Mouse (Mus musculus): ENCODE results near the gene Znrf3. TPM values are rescaled to one million over a fixed set of nuclear protein-coding genes. Genes with fewer than 3 reads are reported as not detected.

The Znrf3 gene
- total RNA-seq, 2 experiments from 2014 or later = 5.0 to 7.4 TPM

DNA sequence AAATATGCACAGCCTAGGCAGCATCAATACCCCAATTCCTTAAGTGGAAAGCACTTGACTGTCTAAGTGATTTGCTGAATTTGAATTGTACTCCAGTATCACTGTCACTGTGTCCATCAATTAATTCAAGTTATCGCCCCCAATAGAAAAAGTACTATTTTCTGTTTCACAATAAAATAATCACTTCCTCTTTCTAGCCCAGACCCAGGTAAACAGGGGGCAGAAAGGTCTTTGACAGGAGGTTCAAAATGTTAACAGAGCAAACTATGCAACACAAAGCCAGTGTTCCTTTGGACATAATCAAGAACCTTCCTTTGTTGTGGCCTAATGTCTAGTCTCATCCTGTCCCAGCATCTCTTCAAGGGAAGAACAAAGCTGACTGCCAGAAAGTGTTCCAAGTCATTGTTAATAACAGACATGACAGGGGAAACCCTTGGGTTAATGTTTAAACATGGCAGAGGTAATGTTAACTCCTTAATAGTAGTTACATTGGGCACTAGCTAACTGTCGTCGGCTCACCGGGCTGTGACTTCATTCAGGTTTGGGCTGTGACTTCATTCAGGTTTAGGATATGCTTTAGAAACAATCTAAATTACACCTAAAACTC lies 42.4 kb downstream of the Znrf3 start:
- no peak for DNase-seq (ENCODE audit: low spot score)

- DNase-seq (ENCODE audit: low spot score) = no peak
Observed at GRCm38 (mm10) chr11:5398301-5399053, 46.2 kb downstream of the Znrf3 start.

GRCm38 (mm10) chr11:5390969-5391831 lies 53.4 kb downstream of the Znrf3 start:
- DNase-seq (ENCODE audit: low spot score) = no peak

- no peak for DNase-seq (ENCODE audit: low spot score)
Observed at GRCm38 (mm10) chr11:5382652-5383051, 62.0 kb downstream of the Znrf3 start.

GRCm38 (mm10) chr11:5381226-5381625 lies 63.4 kb downstream of the Znrf3 start:
- DNase-seq (ENCODE audit: low spot score) = peak; percentile 34

DNA sequence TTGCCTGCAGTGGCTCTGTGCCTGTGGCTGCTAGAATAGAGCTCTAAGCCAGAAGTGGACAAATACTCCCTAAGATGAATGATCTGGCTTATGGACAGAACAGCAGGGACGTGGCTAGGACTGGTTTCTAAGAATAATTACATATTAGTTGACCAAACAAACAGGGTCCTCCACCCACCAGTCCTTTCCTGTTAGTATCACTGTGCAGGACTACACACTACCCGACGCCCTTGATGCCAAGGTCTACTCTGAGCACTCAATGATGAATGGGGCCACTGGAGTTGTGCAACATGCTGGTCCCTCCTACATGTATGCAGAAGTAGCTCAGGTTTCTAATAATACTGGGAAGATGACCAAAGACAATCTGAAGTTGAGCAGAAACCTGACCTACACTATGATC lies 64.4 kb downstream of the Znrf3 start:
- peak; percentile 37 for DNase-seq (ENCODE audit: low spot score)

DNA sequence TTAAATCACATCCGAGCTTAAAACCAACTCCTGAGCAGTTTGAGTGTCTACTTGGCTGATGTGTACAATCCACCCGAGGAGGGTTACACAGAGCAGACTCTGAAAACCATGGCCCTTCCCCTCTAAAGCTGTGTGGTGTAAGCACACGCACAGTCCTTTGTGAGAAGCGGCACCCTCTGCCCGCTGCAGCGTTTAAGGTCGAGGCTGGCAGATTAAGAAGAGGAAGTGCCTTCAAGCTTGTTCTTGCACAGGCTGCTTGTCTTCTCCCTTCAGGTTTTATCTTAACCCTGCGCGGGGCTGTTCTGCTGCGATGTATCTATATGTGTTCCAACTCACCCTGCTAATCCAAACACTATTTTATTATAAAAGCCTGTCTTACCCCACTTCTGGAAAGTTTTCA lies 75.5 kb downstream of the Znrf3 start:
- no peak for DNase-seq (ENCODE audit: low spot score)

GRCm38 (mm10) chr11:5368492-5368891 lies 76.2 kb downstream of the Znrf3 start:
- DNase-seq (ENCODE audit: low spot score) = no peak

- no peak for DNase-seq (ENCODE audit: low spot score)
Observed at GRCm38 (mm10) chr11:5355266-5355764, 89.3 kb downstream of the Znrf3 start.

- DNase-seq (ENCODE audit: low spot score) = peak; percentile 14
Observed at GRCm38 (mm10) chr11:5354753-5355152, 89.9 kb downstream of the Znrf3 start.

- no peak for DNase-seq (ENCODE audit: low spot score)
Observed at GRCm38 (mm10) chr11:5353032-5353431, 91.6 kb downstream of the Znrf3 start.

DNA sequence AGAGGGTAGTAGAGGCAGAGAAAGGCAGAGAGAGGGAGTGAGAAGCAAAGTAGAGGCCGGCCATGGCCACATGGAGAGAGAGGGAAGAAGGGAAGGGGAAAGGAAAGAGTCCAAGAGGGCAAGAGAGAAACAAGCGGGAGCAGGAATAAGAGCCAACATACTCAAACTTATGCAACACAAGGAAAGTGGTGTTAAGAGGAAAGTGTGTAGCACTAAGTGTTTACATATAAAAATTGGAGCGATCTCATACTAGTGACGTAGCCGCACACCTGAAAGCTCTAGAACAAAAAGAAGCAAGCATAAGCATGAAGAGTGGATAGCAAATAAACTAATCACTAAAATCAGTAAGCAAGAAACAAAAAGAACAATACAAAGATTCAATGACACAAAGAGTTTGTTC lies 95.2 kb downstream of the Znrf3 start:
- no peak for DNase-seq (ENCODE audit: low spot score)

GRCm38 (mm10) chr11:5346845-5347640 lies 97.6 kb downstream of the Znrf3 start:
- DNase-seq (ENCODE audit: low spot score) = no peak

- no peak for DNase-seq (ENCODE audit: low spot score)
Observed at GRCm38 (mm10) chr11:5343748-5344147, 100.9 kb downstream of the Znrf3 start.

- DNase-seq (ENCODE audit: low spot score) = no peak
Observed at GRCm38 (mm10) chr11:5339732-5340131, 104.9 kb downstream of the Znrf3 start.

DNA sequence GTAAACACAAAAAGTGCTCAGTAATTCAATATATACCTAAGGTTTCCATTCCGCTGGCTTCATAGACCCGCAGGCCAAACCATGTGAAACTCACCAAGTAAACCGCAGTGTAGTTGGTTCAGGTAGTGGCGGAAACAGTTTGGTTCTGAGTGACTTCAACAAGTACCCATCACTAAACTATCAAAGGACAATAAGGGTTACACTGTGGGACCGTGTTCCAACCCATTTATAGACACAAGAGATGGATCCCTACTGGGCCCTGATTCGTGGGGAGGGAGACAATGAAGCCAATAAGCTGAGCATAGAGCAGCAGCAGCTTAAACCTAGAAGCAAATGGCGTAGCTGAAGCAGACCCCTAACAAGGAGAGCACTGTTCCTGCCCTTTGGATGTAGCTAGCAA lies 107.8 kb downstream of the Znrf3 start:
- no peak for DNase-seq (ENCODE audit: low spot score)

- no peak for DNase-seq (ENCODE audit: low spot score)
Observed at GRCm38 (mm10) chr11:5336269-5336668, 108.4 kb downstream of the Znrf3 start.

DNA sequence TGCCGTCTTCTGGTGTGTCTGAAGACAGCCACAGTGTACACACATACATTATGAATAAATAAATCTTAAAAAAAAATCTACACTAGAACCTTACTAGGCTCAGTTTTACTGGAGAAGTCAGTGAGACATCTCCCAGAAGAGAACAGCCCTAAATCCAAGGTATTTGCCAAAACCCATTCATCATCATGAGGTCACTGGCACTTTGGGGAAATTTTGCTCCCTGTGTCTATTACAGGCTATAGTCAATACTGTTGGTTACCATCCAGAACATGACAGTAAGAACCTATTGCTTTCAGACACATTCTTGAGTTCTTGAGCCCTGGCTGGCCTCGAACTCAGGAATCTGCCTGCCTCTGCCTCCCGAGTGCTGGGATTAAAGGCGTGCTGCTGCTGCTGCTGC lies 113.8 kb downstream of the Znrf3 start:
- no peak for DNase-seq (ENCODE audit: low spot score)

DNA sequence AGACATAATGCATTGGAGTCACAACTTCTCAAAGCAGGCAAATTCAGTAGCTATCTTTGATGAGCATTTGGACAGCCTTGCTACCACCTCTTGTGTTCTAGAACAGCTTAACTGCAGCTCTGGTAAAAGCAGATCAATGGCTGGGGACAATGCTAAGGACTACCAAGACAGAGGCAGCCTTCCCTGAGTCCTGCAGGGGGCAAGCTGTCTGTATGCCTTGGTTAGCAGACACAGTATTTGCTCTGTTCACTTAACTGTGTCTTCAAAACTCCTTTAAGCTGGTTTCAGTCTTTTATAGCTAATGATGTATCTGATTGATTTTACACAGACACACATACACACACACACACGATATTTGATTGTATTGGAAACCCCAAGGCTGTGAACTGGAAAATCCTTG lies 117.0 kb downstream of the Znrf3 start:
- no peak for DNase-seq (ENCODE audit: low spot score)

DNA sequence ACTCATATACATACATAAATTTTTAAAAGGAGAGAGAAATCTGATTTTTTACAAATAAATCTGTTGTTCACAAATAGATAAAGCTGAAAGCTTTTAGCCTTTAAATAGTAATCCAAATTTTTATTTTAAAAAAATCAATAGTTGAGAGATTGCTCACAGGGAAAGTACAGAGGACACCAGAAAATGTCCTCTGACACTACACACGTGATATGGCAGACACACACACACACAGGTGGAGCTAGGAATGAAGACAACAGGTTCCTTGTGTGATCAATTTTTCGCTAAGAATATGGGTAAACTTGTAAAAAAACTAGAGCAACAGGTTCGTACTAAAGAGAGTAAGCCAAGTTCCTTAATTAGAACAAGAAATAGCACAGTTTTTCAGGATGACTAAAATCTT lies 118.4 kb downstream of the Znrf3 start:
- no peak for DNase-seq (ENCODE audit: low spot score)

DNA sequence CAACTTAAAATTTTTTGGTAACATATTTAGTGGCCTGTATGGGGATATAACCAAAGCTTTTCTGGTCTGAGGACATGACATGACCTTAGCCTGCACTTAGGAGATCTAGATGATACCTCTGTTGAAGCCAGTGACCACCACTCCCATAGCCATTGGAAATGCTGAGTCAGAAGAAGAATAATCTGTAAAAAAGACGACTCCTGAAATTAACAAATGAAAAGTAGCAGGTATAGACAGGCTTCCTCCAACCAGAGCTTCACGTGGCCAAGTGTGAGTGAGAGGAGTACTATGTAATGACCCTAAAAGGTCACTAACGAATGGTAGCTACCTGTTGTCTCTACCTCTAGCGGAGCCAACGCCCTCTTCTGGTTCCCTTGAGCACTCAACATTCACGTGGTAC lies 119.4 kb downstream of the Znrf3 start:
- no peak for DNase-seq (ENCODE audit: low spot score)

Data from gastrocnemius, adult 18-20 months (tissue).